Mouse (Mus musculus): ENCODE data around the gene Als2cr12. TPM values are rescaled to one million over a fixed set of nuclear protein-coding genes. Genes with fewer than 3 reads are reported as not detected.
"Not testable (repeated sequence)": the region's sequence is repeated elsewhere in the genome, so short reads cannot be mapped to it uniquely, and the experiment has no call there.

The Als2cr12 gene
- not detected in 2 replicates for polyA plus RNA-seq (2011; ENCODE audit: insufficient read depth, insufficient read length, low replicate concordance, missing spikeins)

- not testable (repeated sequence) for H3K27ac ChIP-seq (ENCODE audit: control insufficient read depth, insufficient read depth, low read depth, low read length, poor library complexity); H3K4me3 ChIP-seq (replicated peaks; ENCODE audit: control insufficient read depth, low read depth, low read length); H3K4me1 ChIP-seq (ENCODE audit: control insufficient read depth, insufficient read depth, low read length)
- WGBS, result 70% methylated on average over 4 of the region's 4 CpGs
Measured at GRCm38 (mm10) chr1:58695810-58696209, at the start of gene Als2cr12. Gene Als2cr12, minus strand, starts transcription at chr1:58695989.

GRCm38 (mm10) chr1:58744645-58745044 is 48.9 kb upstream of the Als2cr12 start:
- no peak overlapping the region for H3K27ac ChIP-seq (ENCODE audit: control insufficient read depth, insufficient read depth, low read depth, low read length, poor library complexity)
- TF ChIP-seq CTCF (IDR thresholded peaks at IDR 0.05; ENCODE audit: control insufficient read depth, insufficient read depth, low read length) (no peak), POLR2A (IDR thresholded peaks at IDR 0.05; ENCODE audit: borderline replicate concordance, control insufficient read depth, low read depth, low read length) (no peak)
- 91% methylated on average over 7 of the region's 7 CpGs for WGBS
- H3K4me3 ChIP-seq (replicated peaks; ENCODE audit: control insufficient read depth, low read depth, low read length), result no peak overlapping the region
- H3K4me1 ChIP-seq (ENCODE audit: control insufficient read depth, insufficient read depth, low read length), result no peaks in the 10 kb centered on the region; the same call in 1 of the 2 replicates

GRCm38 (mm10) chr1:58743252-58743651 is 47.5 kb upstream of the Als2cr12 start:
- peak overlapping the region; percentile 69 for H3K27ac ChIP-seq (ENCODE audit: control insufficient read depth, insufficient read depth, low read depth, low read length, poor library complexity)
- TF ChIP-seq CTCF (IDR thresholded peaks at IDR 0.05; ENCODE audit: control insufficient read depth, insufficient read depth, low read length), result no peak
- no peak for TF ChIP-seq POLR2A (IDR thresholded peaks at IDR 0.05; ENCODE audit: borderline replicate concordance, control insufficient read depth, low read depth, low read length)
- H3K4me3 ChIP-seq (replicated peaks; ENCODE audit: control insufficient read depth, low read depth, low read length), result no peak overlapping the region
- WGBS, result 17% methylated on average over 6 of the region's 6 CpGs
- no peaks in the 10 kb centered on the region; the same call in 1 of the 2 replicates for H3K4me1 ChIP-seq (ENCODE audit: control insufficient read depth, insufficient read depth, low read length)

GRCm38 (mm10) chr1:58742571-58743021 is 46.8 kb upstream of the Als2cr12 start:
- 25% methylated on average over 5 of the region's 5 CpGs for WGBS
- Histone ChIP-seq H3K4me1 (ENCODE audit: control insufficient read depth, insufficient read depth, low read length) (no peaks in the 10 kb centered on the region; the same call in 1 of the 2 replicates), H3K27ac (ENCODE audit: control insufficient read depth, insufficient read depth, low read depth, low read length, poor library complexity) (peak overlapping the region; percentile 69; the same call in 1 of the 2 replicates), H3K4me3 (replicated peaks; ENCODE audit: control insufficient read depth, low read depth, low read length) (no peak overlapping the region)
- TF ChIP-seq POLR2A (IDR thresholded peaks at IDR 0.05; ENCODE audit: borderline replicate concordance, control insufficient read depth, low read depth, low read length) (no peak), CTCF (IDR thresholded peaks at IDR 0.05; ENCODE audit: control insufficient read depth, insufficient read depth, low read length) (no peak)

- H3K27ac ChIP-seq (ENCODE audit: control insufficient read depth, insufficient read depth, low read depth, low read length, poor library complexity), result no peak overlapping the region
- H3K4me1 ChIP-seq (ENCODE audit: control insufficient read depth, insufficient read depth, low read length), result no peaks in the 10 kb centered on the region; the same call in 1 of the 2 replicates
- H3K4me3 ChIP-seq (replicated peaks; ENCODE audit: control insufficient read depth, low read depth, low read length), result no peak overlapping the region
- TF ChIP-seq CTCF (IDR thresholded peaks at IDR 0.05; ENCODE audit: control insufficient read depth, insufficient read depth, low read length), result no peak
- no peak for TF ChIP-seq POLR2A (IDR thresholded peaks at IDR 0.05; ENCODE audit: borderline replicate concordance, control insufficient read depth, low read depth, low read length)
- WGBS, result 83% methylated on average over 7 of the region's 7 CpGs
Measured at GRCm38 (mm10) chr1:58739529-58739928, 43.7 kb upstream of the Als2cr12 start.

GRCm38 (mm10) chr1:58736968-58737367 is 41.2 kb upstream of the Als2cr12 start:
- Histone ChIP-seq H3K4me1 (ENCODE audit: control insufficient read depth, insufficient read depth, low read length) (no peaks in the 10 kb centered on the region), H3K4me3 (replicated peaks; ENCODE audit: control insufficient read depth, low read depth, low read length) (no peak overlapping the region), H3K27ac (ENCODE audit: control insufficient read depth, insufficient read depth, low read depth, low read length, poor library complexity) (no peak overlapping the region)
- TF ChIP-seq POLR2A (IDR thresholded peaks at IDR 0.05; ENCODE audit: borderline replicate concordance, control insufficient read depth, low read depth, low read length), result no peak
- no peak for TF ChIP-seq CTCF (IDR thresholded peaks at IDR 0.05; ENCODE audit: control insufficient read depth, insufficient read depth, low read length)
- WGBS, result 92% methylated on average over 22 of the region's 22 CpGs

GRCm38 (mm10) chr1:58735962-58736361 is 40.2 kb upstream of the Als2cr12 start:
- TF ChIP-seq CTCF (IDR thresholded peaks at IDR 0.05; ENCODE audit: control insufficient read depth, insufficient read depth, low read length) (no peak), POLR2A (IDR thresholded peaks at IDR 0.05; ENCODE audit: borderline replicate concordance, control insufficient read depth, low read depth, low read length) (no peak)
- Histone ChIP-seq H3K27ac (ENCODE audit: control insufficient read depth, insufficient read depth, low read depth, low read length, poor library complexity) (no peak overlapping the region), H3K4me1 (ENCODE audit: control insufficient read depth, insufficient read depth, low read length) (no peaks in the 10 kb centered on the region), H3K4me3 (replicated peaks; ENCODE audit: control insufficient read depth, low read depth, low read length) (no peak overlapping the region)
- WGBS, result 76% methylated on average over 7 of the region's 7 CpGs

GRCm38 (mm10) chr1:58734043-58734920 is 38.5 kb upstream of the Als2cr12 start:
- 86% methylated on average over 11 of the region's 11 CpGs for WGBS
- Histone ChIP-seq H3K27ac (ENCODE audit: control insufficient read depth, insufficient read depth, low read depth, low read length, poor library complexity) (no peak overlapping the region), H3K4me1 (ENCODE audit: control insufficient read depth, insufficient read depth, low read length) (no peaks in the 10 kb centered on the region; the same call in 1 of the 2 replicates), H3K4me3 (replicated peaks; ENCODE audit: control insufficient read depth, low read depth, low read length) (no peak overlapping the region)
- no peak for TF ChIP-seq CTCF (IDR thresholded peaks at IDR 0.05; ENCODE audit: control insufficient read depth, insufficient read depth, low read length)
- TF ChIP-seq POLR2A (IDR thresholded peaks at IDR 0.05; ENCODE audit: borderline replicate concordance, control insufficient read depth, low read depth, low read length), result no peak
